Mouse (Mus musculus): ENCODE measurements around the gene Rab23. TPM values are rescaled to one million over a fixed set of nuclear protein-coding genes. Genes with fewer than 3 reads are reported as not detected.

The Rab23 gene
- polyA plus RNA-seq, 1 experiment from 2014 or later: 39.1 TPM

DNA sequence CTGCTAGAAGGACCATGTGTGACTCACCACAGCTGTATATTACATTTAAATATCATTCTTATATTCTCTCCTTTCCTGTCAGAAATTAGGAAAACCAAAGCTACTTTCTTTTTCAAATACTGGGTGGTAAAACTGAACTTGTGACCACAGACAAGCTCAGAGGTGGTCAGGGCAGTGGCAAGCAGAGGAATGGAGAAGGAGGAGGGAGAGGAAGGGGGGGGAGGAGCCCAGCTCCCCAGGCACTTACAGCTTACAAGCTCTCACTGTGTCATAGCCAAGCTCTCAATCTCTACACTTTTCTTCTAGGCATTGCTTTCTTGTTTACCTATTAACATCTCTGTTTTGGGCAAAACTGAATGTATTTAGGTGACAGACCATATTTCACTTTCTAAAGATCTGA is 49.1 kb downstream of the Rab23 start:
- no peak overlapping the region for H3K4me2 ChIP-seq (replicated peaks)
- no peak overlapping the region for H3K27ac ChIP-seq
- no peak overlapping the region for H3K9ac ChIP-seq
- peaks cover 4% of the 10 kb centered on the region; the same call in 1 of the 2 replicates for H3K4me1 ChIP-seq
- H3K27me3 ChIP-seq: no peaks in the 10 kb centered on the region
- no peak overlapping the region for H3K4me3 ChIP-seq
- ATAC-seq (ENCODE audit: insufficient number of reproducible peaks, insufficient read depth, low FRiP score, low TSS enrichment): no peak
- peaks cover 32% of the 10 kb centered on the region for H3K36me3 ChIP-seq
- no peaks in the 10 kb centered on the region for H3K9me3 ChIP-seq

DNA sequence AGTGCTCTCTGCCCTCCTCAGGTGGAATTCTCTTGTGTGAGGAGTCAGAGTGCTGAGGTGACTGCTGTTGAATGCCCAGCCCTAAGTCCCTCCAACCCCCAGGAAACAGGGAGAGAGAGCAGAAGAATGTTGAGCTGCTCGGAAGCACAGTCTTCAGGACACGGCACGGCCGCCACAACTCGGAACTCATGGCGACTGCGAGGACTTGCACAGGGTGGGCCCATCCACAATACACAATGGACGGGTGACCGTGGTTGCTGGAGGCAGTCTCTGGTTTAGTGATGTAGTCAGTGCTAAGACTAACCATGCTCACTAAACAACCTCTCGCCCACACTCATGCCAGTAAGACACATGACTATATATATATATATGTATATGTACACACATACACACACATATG is 51.9 kb downstream of the Rab23 start:
- Histone ChIP-seq H3K9me3 (no peaks in the 10 kb centered on the region), H3K4me2 (replicated peaks) (no peak overlapping the region), H3K4me3 (no peak overlapping the region), H3K27me3 (no peaks in the 10 kb centered on the region), H3K36me3 (peaks cover 37% of the 10 kb centered on the region), H3K27ac (no peak overlapping the region), H3K4me1 (no peaks in the 10 kb centered on the region), H3K9ac (no peak overlapping the region)
- 96% methylated on average over 10 of the region's 10 CpGs for WGBS
- ATAC-seq (ENCODE audit: insufficient number of reproducible peaks, insufficient read depth, low FRiP score, low TSS enrichment): no peak

GRCm38 (mm10) chr1:33772106-33772505 is 52.4 kb downstream of the Rab23 start:
- H3K9ac ChIP-seq: no peak overlapping the region
- H3K9me3 ChIP-seq: no peaks in the 10 kb centered on the region
- no peak overlapping the region for H3K4me2 ChIP-seq (replicated peaks)
- no peak overlapping the region for H3K4me3 ChIP-seq
- ATAC-seq (ENCODE audit: insufficient number of reproducible peaks, insufficient read depth, low FRiP score, low TSS enrichment): no peak
- no peaks in the 10 kb centered on the region for H3K4me1 ChIP-seq
- H3K36me3 ChIP-seq: peaks cover 40% of the 10 kb centered on the region
- no peaks in the 10 kb centered on the region for H3K27me3 ChIP-seq
- H3K27ac ChIP-seq: no peak overlapping the region
- WGBS: 93% methylated on average over 9 of the region's 9 CpGs

DNA sequence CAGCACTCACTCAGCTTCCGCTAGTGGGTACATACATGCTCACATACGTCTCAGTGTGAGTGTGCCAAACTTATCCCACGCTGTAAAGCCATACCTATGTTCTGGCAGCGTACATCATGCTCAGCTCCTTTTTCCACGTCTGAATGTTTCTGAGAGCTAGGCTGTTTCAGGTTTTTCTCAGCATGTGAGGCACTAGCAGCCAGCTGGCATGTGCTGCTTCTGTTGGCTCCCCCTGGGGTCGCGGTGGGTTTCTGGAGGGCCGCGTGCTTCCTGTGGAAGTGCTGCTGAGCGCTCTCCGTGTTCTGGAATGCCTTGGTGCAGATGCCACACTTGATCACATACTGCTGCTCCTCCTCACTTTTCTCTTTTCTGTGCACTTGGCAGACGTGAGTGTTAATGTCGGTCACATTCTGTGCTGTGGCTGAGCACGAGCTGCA is 56.5 kb downstream of the Rab23 start:
- 83% methylated on average over 14 of the region's 14 CpGs for WGBS
- Histone ChIP-seq H3K27ac (no peak overlapping the region), H3K4me3 (no peak overlapping the region), H3K4me1 (no peaks in the 10 kb centered on the region), H3K4me2 (replicated peaks) (no peak overlapping the region), H3K9ac (no peak overlapping the region), H3K27me3 (no peaks in the 10 kb centered on the region), H3K9me3 (no peaks in the 10 kb centered on the region), H3K36me3 (peaks cover 30% of the 10 kb centered on the region)
- ATAC-seq (ENCODE audit: insufficient number of reproducible peaks, insufficient read depth, low FRiP score, low TSS enrichment): no peak

GRCm38 (mm10) chr1:33784561-33784960 is 64.9 kb downstream of the Rab23 start:
- no peak overlapping the region for H3K9ac ChIP-seq
- H3K27me3 ChIP-seq: no peaks in the 10 kb centered on the region
- H3K4me2 ChIP-seq (replicated peaks): no peak overlapping the region
- no peak overlapping the region for H3K4me3 ChIP-seq
- H3K4me1 ChIP-seq: no peaks in the 10 kb centered on the region
- H3K36me3 ChIP-seq: peaks cover 17% of the 10 kb centered on the region
- no peak overlapping the region for H3K27ac ChIP-seq
- ATAC-seq (ENCODE audit: insufficient number of reproducible peaks, insufficient read depth, low FRiP score, low TSS enrichment): no peak
- no peaks in the 10 kb centered on the region for H3K9me3 ChIP-seq
- WGBS: 95% methylated on average over 5 of the region's 5 CpGs

DNA sequence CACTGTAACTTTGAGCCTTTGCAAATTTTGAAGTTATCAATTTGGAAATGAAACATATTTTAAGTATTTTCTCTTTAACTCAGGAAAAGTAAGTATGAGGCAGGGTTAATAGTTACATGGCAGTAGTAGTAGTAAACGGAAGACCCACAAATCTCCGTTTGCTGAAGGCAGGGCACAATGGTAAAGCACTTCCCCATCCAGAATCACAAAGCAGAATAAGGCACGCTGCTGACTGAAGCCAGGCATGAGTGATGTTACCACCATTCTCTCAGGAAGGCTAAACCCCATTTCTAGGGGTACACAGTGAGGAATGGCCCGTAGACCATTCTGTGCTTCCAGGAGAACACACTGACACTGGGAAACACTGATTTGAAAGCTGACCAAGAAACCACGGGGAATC is 68.4 kb downstream of the Rab23 start:
- no peak overlapping the region for H3K4me2 ChIP-seq (replicated peaks)
- H3K9ac ChIP-seq: no peak overlapping the region
- no peak overlapping the region for H3K4me3 ChIP-seq
- WGBS: 88% methylated on average over 5 of the region's 5 CpGs
- no peaks in the 10 kb centered on the region for H3K4me1 ChIP-seq
- H3K36me3 ChIP-seq: peaks cover 9% of the 10 kb centered on the region
- no peaks in the 10 kb centered on the region for H3K9me3 ChIP-seq
- no peaks in the 10 kb centered on the region for H3K27me3 ChIP-seq
- H3K27ac ChIP-seq: no peak overlapping the region
- ATAC-seq (ENCODE audit: insufficient number of reproducible peaks, insufficient read depth, low FRiP score, low TSS enrichment): no peak

DNA sequence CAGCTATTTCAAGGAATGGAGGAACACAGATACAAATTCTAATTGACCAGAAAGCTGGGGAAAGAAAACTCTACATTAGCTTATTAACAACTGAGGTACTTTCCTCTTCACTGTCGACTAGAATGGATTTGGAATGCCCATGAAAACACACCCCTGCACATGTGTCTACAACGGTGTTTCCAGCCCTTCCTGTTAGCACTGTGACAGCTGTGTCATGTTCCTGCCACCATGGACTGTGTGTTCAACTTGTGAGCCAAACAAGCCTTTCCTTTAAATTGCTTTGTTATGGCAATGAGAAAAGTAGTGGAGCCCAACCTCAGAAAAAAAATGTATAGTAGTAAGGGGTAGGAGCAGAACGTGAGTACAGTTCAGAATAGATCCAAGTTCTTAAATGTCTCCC is 68.8 kb downstream of the Rab23 start:
- Histone ChIP-seq H3K36me3 (peaks cover 7% of the 10 kb centered on the region), H3K4me1 (no peaks in the 10 kb centered on the region), H3K4me2 (replicated peaks) (no peak overlapping the region), H3K27me3 (no peaks in the 10 kb centered on the region), H3K27ac (no peak overlapping the region), H3K4me3 (no peak overlapping the region), H3K9ac (no peak overlapping the region), H3K9me3 (no peaks in the 10 kb centered on the region)
- 68% methylated on average over 3 of the region's 3 CpGs for WGBS
- ATAC-seq (ENCODE audit: insufficient number of reproducible peaks, insufficient read depth, low FRiP score, low TSS enrichment): no peak

Other genes with a start within 250 kb of the Rab23 start
- 39.2 and 42.6 TPM in 2 replicates for gene Prim2, start 50.1 kb upstream of the Rab23 start, polyA plus RNA-seq (2016; fragmentation: Nextera tagmentation; extraction: Ambion mirVana)
- gene Bag2, start 37.9 kb downstream of the Rab23 start, polyA plus RNA-seq (2016; fragmentation: Nextera tagmentation; extraction: Ambion mirVana): 40.9 and 45.6 TPM in 2 replicates
- 35.9 and 36.0 TPM in 2 replicates for gene Zfp451, start 94.7 kb downstream of the Rab23 start, polyA plus RNA-seq (2016; fragmentation: Nextera tagmentation; extraction: Ambion mirVana)
- gene Bend6, start 187.9 kb downstream of the Rab23 start, polyA plus RNA-seq (2016; fragmentation: Nextera tagmentation; extraction: Ambion mirVana): 1.8 and 2.3 TPM in 2 replicates
- gene Dst, start 188.3 kb downstream of the Rab23 start, polyA plus RNA-seq (2016; fragmentation: Nextera tagmentation; extraction: Ambion mirVana): 25.8 and 27.3 TPM in 2 replicates